Mouse (Mus musculus) ES-E14 (cell line): Measurements from ENCODE around the gene Bola3.

ENCODE experiments used
- CHD2 ChIP-seq: IDR thresholded peaks from 2 replicates; pipeline ENCODE4 v1.6.1; 2014; ENCODE audit warnings: mild to moderate bottlenecking, low read depth, low read length, inconsistent platforms
- HCFC1 ChIP-seq: IDR thresholded peaks from 2 replicates; pipeline ENCODE4 v1.6.1; 2012; ENCODE audit warnings: low read length, inconsistent platforms, borderline replicate concordance; ENCODE audit not compliant: insufficient read depth
- ZC3H11A ChIP-seq: IDR thresholded peaks from 2 replicates; pipeline ENCODE4 v1.6.1; 2012; ENCODE audit warnings: low read depth, mild to moderate bottlenecking, inconsistent platforms, low read length, borderline replicate concordance

- TF ChIP-seq ZC3H11A (no peak), CHD2 (no peak), HCFC1 (no peak)
Measured at GRCm38 (mm10) chr6:83326761-83327160, 22.2 kb upstream of the Bola3 start.
